Mouse (Mus musculus): ENCODE results near the gene Bcan.

GRCm38 (mm10) chr3:88042661-88043421 lies 42.8 kb upstream of the Bcan start, which contains the start of gene Gpatch4:
- no peak; the same call in 1 of the 2 replicates for TF ChIP-seq CTCF (IDR thresholded peaks at IDR 0.05; ENCODE audit: control insufficient read depth, insufficient read depth, low read length)
- TF ChIP-seq POLR2A (IDR thresholded peaks at IDR 0.05; ENCODE audit: borderline replicate concordance, control insufficient read depth, low read depth, low read length), result 0 out of 2 replicates have a peak, but pooled peaks have one; percentile 34

Data from bone marrow, adult 2 months (tissue).